Mouse (Mus musculus): ENCODE measurements around the gene Daxx. TPM values are rescaled to one million over a fixed set of nuclear protein-coding genes. Genes with fewer than 3 reads are reported as not detected.

The Daxx gene
- polyA plus RNA-seq, 1 experiment from 2014 or later = 66.8 TPM

GRCm38 (mm10) chr17:33908331-33909076 lies 710 bp upstream of the Daxx start:
- Histone ChIP-seq H3K9me3 (ENCODE audit: control insufficient read depth, low read length) (no peaks in the 10 kb centered on the region), H3K27ac (replicated peaks; ENCODE audit: low read depth, low read length) (peak overlapping the region; percentile 75), H3K27me3 (ENCODE audit: control insufficient read depth, insufficient read depth, low read length) (no peaks in the 10 kb centered on the region), H3K4me1 (ENCODE audit: control insufficient read depth, insufficient read depth, low read length) (peaks cover 8% of the 10 kb centered on the region), H3K4me3 (ENCODE audit: low read depth, low read length) (peak overlapping the region; percentile 88), H3K9ac (ENCODE audit: low read length) (peak overlapping the region; percentile 76), H3K4me2 (ENCODE audit: low read depth, severe bottlenecking) (peak overlapping the region; percentile 97), H3K36me3 (ENCODE audit: control insufficient read depth, insufficient read depth, low read length) (peaks cover 20% of the 10 kb centered on the region)
- WGBS = under 1% methylated on average over 43 of the region's 44 CpGs
- DNase-seq (ENCODE audit: low spot score) (no peak), ATAC-seq (ENCODE audit: insufficient number of reproducible peaks, low FRiP score, low TSS enrichment, low read depth) (peak; percentile 60)

GRCm38 (mm10) chr17:33909869-33910250 lies 646 bp downstream of the Daxx start:
- WGBS = under 1% methylated on average over 14 of the region's 14 CpGs
- H3K9ac ChIP-seq (ENCODE audit: low read length) = peak overlapping the region; percentile 89
- no peak for DNase-seq (ENCODE audit: low spot score)
- ATAC-seq (ENCODE audit: insufficient number of reproducible peaks, low FRiP score, low TSS enrichment, low read depth) = no peak
- no peaks in the 10 kb centered on the region for H3K9me3 ChIP-seq (ENCODE audit: control insufficient read depth, low read length)
- peaks cover 8% of the 10 kb centered on the region for H3K4me1 ChIP-seq (ENCODE audit: control insufficient read depth, insufficient read depth, low read length)
- H3K4me2 ChIP-seq (ENCODE audit: low read depth, severe bottlenecking) = peak overlapping the region; percentile 97
- H3K4me3 ChIP-seq (ENCODE audit: low read depth, low read length) = peak overlapping the region; percentile 88
- peaks cover 29% of the 10 kb centered on the region for H3K36me3 ChIP-seq (ENCODE audit: control insufficient read depth, insufficient read depth, low read length)
- no peaks in the 10 kb centered on the region for H3K27me3 ChIP-seq (ENCODE audit: control insufficient read depth, insufficient read depth, low read length)
- 0 out of 2 replicates have a peak overlapping the region, but pooled peaks have one; percentile 73 for H3K27ac ChIP-seq (replicated peaks; ENCODE audit: low read depth, low read length)

GRCm38 (mm10) chr17:33910346-33911051 lies 1.3 kb downstream of the Daxx start:
- Histone ChIP-seq H3K4me2 (ENCODE audit: low read depth, severe bottlenecking) (peak overlapping the region; percentile 97), H3K9me3 (ENCODE audit: control insufficient read depth, low read length) (no peaks in the 10 kb centered on the region), H3K36me3 (ENCODE audit: control insufficient read depth, insufficient read depth, low read length) (peaks cover 29% of the 10 kb centered on the region), H3K27me3 (ENCODE audit: control insufficient read depth, insufficient read depth, low read length) (no peaks in the 10 kb centered on the region), H3K4me1 (ENCODE audit: control insufficient read depth, insufficient read depth, low read length) (peaks cover 11% of the 10 kb centered on the region), H3K4me3 (ENCODE audit: low read depth, low read length) (peak overlapping the region; percentile 88), H3K27ac (replicated peaks; ENCODE audit: low read depth, low read length) (no peak overlapping the region), H3K9ac (ENCODE audit: low read length) (peak overlapping the region; percentile 89; the same call in 1 of the 2 replicates)
- 49% methylated on average over 11 of the region's 11 CpGs for WGBS
- DNase-seq (ENCODE audit: low spot score) (no peak), ATAC-seq (ENCODE audit: insufficient number of reproducible peaks, low FRiP score, low TSS enrichment, low read depth) (no peak)

- H3K27me3 ChIP-seq (ENCODE audit: control insufficient read depth, insufficient read depth, low read length) = no peaks in the 10 kb centered on the region
- H3K9me3 ChIP-seq (ENCODE audit: control insufficient read depth, low read length) = no peaks in the 10 kb centered on the region
- ATAC-seq (ENCODE audit: insufficient number of reproducible peaks, low FRiP score, low TSS enrichment, low read depth) (no peak), DNase-seq (ENCODE audit: low spot score) (no peak)
- H3K4me1 ChIP-seq (ENCODE audit: control insufficient read depth, insufficient read depth, low read length) = peaks cover 11% of the 10 kb centered on the region
- 92% methylated on average over 31 of the region's 31 CpGs for WGBS
- H3K9ac ChIP-seq (ENCODE audit: low read length) = no peak overlapping the region
- no peak overlapping the region for H3K4me3 ChIP-seq (ENCODE audit: low read depth, low read length)
- peaks cover 29% of the 10 kb centered on the region for H3K36me3 ChIP-seq (ENCODE audit: control insufficient read depth, insufficient read depth, low read length)
- no peak overlapping the region for H3K27ac ChIP-seq (replicated peaks; ENCODE audit: low read depth, low read length)
- no peak overlapping the region for H3K4me2 ChIP-seq (ENCODE audit: low read depth, severe bottlenecking)
Observed at GRCm38 (mm10) chr17:33911052-33911812, 2.0 kb downstream of the Daxx start.

GRCm38 (mm10) chr17:33911813-33912414 lies 2.7 kb downstream of the Daxx start:
- no peak overlapping the region for H3K4me2 ChIP-seq (ENCODE audit: low read depth, severe bottlenecking)
- H3K4me3 ChIP-seq (ENCODE audit: low read depth, low read length) = no peak overlapping the region
- ATAC-seq (ENCODE audit: insufficient number of reproducible peaks, low FRiP score, low TSS enrichment, low read depth) (no peak), DNase-seq (ENCODE audit: low spot score) (no peak)
- no peak overlapping the region for H3K9ac ChIP-seq (ENCODE audit: low read length)
- WGBS = 94% methylated on average over 28 of the region's 28 CpGs
- peaks cover 14% of the 10 kb centered on the region for H3K4me1 ChIP-seq (ENCODE audit: control insufficient read depth, insufficient read depth, low read length)
- no peaks in the 10 kb centered on the region for H3K27me3 ChIP-seq (ENCODE audit: control insufficient read depth, insufficient read depth, low read length)
- H3K27ac ChIP-seq (replicated peaks; ENCODE audit: low read depth, low read length) = no peak overlapping the region
- H3K9me3 ChIP-seq (ENCODE audit: control insufficient read depth, low read length) = no peaks in the 10 kb centered on the region
- peaks cover 29% of the 10 kb centered on the region for H3K36me3 ChIP-seq (ENCODE audit: control insufficient read depth, insufficient read depth, low read length)

GRCm38 (mm10) chr17:33913264-33913663 lies 4.0 kb downstream of the Daxx start:
- WGBS = 94% methylated on average over 10 of the region's 10 CpGs
- Histone ChIP-seq H3K4me2 (ENCODE audit: low read depth, severe bottlenecking) (no peak overlapping the region), H3K27me3 (ENCODE audit: control insufficient read depth, insufficient read depth, low read length) (no peaks in the 10 kb centered on the region), H3K4me3 (ENCODE audit: low read depth, low read length) (no peak overlapping the region), H3K27ac (replicated peaks; ENCODE audit: low read depth, low read length) (no peak overlapping the region), H3K36me3 (ENCODE audit: control insufficient read depth, insufficient read depth, low read length) (peaks cover 32% of the 10 kb centered on the region), H3K9ac (ENCODE audit: low read length) (no peak overlapping the region), H3K4me1 (ENCODE audit: control insufficient read depth, insufficient read depth, low read length) (peaks cover 17% of the 10 kb centered on the region), H3K9me3 (ENCODE audit: control insufficient read depth, low read length) (no peaks in the 10 kb centered on the region)
- ATAC-seq (ENCODE audit: insufficient number of reproducible peaks, low FRiP score, low TSS enrichment, low read depth) (no peak), DNase-seq (ENCODE audit: low spot score) (no peak)

- Histone ChIP-seq H3K27ac (replicated peaks; ENCODE audit: low read depth, low read length) (no peak overlapping the region; the same call in 1 of the 2 replicates), H3K4me2 (ENCODE audit: low read depth, severe bottlenecking) (no peak overlapping the region), H3K9me3 (ENCODE audit: control insufficient read depth, low read length) (no peaks in the 10 kb centered on the region), H3K4me3 (ENCODE audit: low read depth, low read length) (no peak overlapping the region), H3K36me3 (ENCODE audit: control insufficient read depth, insufficient read depth, low read length) (peaks cover 34% of the 10 kb centered on the region), H3K9ac (ENCODE audit: low read length) (no peak overlapping the region), H3K27me3 (ENCODE audit: control insufficient read depth, insufficient read depth, low read length) (no peaks in the 10 kb centered on the region), H3K4me1 (ENCODE audit: control insufficient read depth, insufficient read depth, low read length) (peaks cover 18% of the 10 kb centered on the region)
- no peak for ATAC-seq (ENCODE audit: insufficient number of reproducible peaks, low FRiP score, low TSS enrichment, low read depth)
- WGBS = 97% methylated on average over 8 of the region's 8 CpGs
- no peak for DNase-seq (ENCODE audit: low spot score)
Observed at GRCm38 (mm10) chr17:33913905-33914304, 4.7 kb downstream of the Daxx start.

GRCm38 (mm10) chr17:33914969-33915391 lies 5.8 kb downstream of the Daxx start:
- no peaks in the 10 kb centered on the region for H3K27me3 ChIP-seq (ENCODE audit: control insufficient read depth, insufficient read depth, low read length)
- H3K36me3 ChIP-seq (ENCODE audit: control insufficient read depth, insufficient read depth, low read length) = peaks cover 34% of the 10 kb centered on the region
- no peak overlapping the region for H3K27ac ChIP-seq (replicated peaks; ENCODE audit: low read depth, low read length)
- no peaks in the 10 kb centered on the region for H3K9me3 ChIP-seq (ENCODE audit: control insufficient read depth, low read length)
- H3K9ac ChIP-seq (ENCODE audit: low read length) = peak overlapping the region; percentile 12; the same call in 1 of the 2 replicates
- H3K4me1 ChIP-seq (ENCODE audit: control insufficient read depth, insufficient read depth, low read length) = peaks cover 22% of the 10 kb centered on the region
- 74% methylated on average over 13 of the region's 13 CpGs for WGBS
- no peak for DNase-seq (ENCODE audit: low spot score)
- H3K4me2 ChIP-seq (ENCODE audit: low read depth, severe bottlenecking) = peak overlapping the region; percentile 54; the same call in 1 of the 2 replicates
- no peak for ATAC-seq (ENCODE audit: insufficient number of reproducible peaks, low FRiP score, low TSS enrichment, low read depth)
- no peak overlapping the region; the same call in 1 of the 2 replicates for H3K4me3 ChIP-seq (ENCODE audit: low read depth, low read length)
